Mouse (Mus musculus) stomach, adult 2 months (tissue): ENCODE results near the gene Zfp273. TPM values are rescaled to one million over a fixed set of nuclear protein-coding genes. Genes with fewer than 3 reads are reported as not detected.

ENCODE experiments used
- polyA plus RNA-seq: library from polyadenylated mRNA; depleted of rRNA; stranded (reverse); fragments of >200 nt; gene quantifications from 2 replicates; pipeline ENCODE4 v1.2.3, GENCODE M21; 2012; rRNA removed

Zfp273 gene
- 0.03 TPM in 1 of 2 replicates, not detected in the other for polyA plus RNA-seq

GRCm38 (mm10) chr13:67813710-67814660, at the start of gene Zfp273:
Zfp273 (plus strand) TSS chr13:67813740.

DNA sequence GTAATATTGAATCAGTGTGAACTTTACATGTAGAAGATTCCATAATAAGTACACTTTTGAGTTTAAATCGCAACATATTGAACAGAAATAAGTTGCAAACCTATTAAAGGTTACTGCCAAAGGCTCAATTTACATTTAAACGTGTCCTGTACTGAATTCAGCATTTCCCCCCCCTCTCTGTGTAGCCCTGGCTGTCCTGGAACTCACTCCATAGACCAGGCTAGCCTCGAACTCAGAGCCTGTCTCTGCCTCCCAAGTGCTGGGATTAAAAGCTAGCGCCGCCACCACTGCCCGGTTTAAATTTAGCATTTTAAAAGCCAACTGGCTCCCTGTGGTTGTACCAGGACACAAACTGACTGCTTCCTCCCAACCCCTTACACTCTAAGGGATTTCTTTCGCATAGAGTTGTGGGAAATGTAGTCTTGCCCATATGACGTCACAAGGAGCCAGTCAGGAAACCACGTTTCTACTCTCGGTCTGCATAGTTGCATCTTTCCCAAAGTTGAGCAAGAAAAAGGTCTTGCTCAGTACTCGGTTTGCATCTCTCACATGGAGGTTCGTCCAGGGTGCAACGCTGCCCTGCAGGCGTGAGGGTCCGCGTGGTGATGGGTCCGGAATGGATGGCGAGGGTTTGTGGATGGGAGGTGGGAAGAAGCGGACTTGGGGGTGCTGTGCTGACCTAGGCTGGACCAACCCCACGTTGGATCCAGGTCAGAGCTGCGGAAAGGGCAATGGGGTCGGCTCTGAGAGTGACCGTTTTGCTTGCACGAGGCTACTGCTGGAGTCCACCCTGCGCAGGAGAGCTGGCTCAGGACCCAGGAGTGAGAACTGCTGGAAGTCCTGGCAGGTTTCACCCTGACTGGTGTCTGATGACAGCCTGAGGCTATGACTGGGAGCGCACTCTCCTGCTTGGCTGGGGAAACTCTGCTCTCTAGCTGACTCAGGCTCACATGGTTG, 34.0 kb upstream of the Zfp273 start, which contains the start of gene Zfp493:
TSS of gene Zfp493 (plus strand) at position 429 of the 957 bp plus-strand sequence.

GRCm38 (mm10) chr13:67830911-67831336, 17.4 kb downstream of the Zfp273 start, which contains the start of gene Gm10037:
Gm10037 (plus strand) TSS chr13:67831106.

DNA sequence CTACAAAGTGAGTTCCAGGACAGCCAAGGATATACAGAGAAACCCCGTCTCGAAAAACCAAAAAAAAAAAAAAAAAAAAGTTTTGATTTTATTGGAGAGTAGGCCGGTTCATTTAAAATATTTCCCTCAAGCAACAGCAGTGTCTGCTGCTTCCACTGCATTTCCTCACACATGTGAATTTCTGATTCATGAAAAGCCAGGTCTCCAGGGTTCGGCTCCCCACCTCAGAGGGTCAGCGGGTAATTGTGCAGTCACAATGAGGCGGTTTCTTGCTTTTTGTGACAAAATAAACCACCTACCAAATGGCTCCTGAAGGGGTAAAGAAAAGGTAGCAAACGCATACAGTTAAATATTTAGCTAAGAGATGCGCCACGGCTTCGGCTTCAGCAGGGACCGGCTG, 49.5 kb downstream of the Zfp273 start, which contains the start of gene BC048507:
TSS of gene BC048507 (plus strand) at position 301 of the 400 bp plus-strand sequence.

Other genes with a start within 250 kb of the Zfp273 start
- 0.01 TPM in 2 replicates for gene Zfp729b, start 204.0 kb upstream of the Zfp273 start, polyA plus RNA-seq
- not detected in 2 replicates for gene Gm49345, start 176.0 kb upstream of the Zfp273 start, polyA plus RNA-seq
- gene Zfp729a, start 175.9 kb upstream of the Zfp273 start, polyA plus RNA-seq: 0.03 and 0.08 TPM in 2 replicates
- 0.65 and 0.85 TPM in 2 replicates for gene Zfp738, start 126.7 kb upstream of the Zfp273 start, polyA plus RNA-seq
- gene Zfp65, start 84.6 kb upstream of the Zfp273 start, polyA plus RNA-seq: 0.02 TPM in 2 replicates
- 0.06 TPM in 1 of 2 replicates, not detected in the other for gene Zfp85, start 58.5 kb upstream of the Zfp273 start, polyA plus RNA-seq
- 0.03 and 0.21 TPM in 2 replicates for gene Zfp493, start 34.0 kb upstream of the Zfp273 start, polyA plus RNA-seq
- gene Gm10037, start 17.4 kb downstream of the Zfp273 start, polyA plus RNA-seq: not detected in 2 replicates
- not detected in 2 replicates for gene BC048507, start 49.6 kb downstream of the Zfp273 start, polyA plus RNA-seq